Mouse (Mus musculus): ENCODE data around the gene Car6. TPM values are rescaled to one million over a fixed set of nuclear protein-coding genes. Genes with fewer than 3 reads are reported as not detected.
A peak's percentile ranks its signal among the peaks of the same experiment; 100 is the strongest.

Gene Car6
- polyA plus RNA-seq (2012; ENCODE audit: insufficient read depth, low replicate concordance): not detected in 2 replicates

- H3K36me3 ChIP-seq (replicated peaks; ENCODE audit: low read length): no peaks in the 10 kb centered on the region
- H3K27me3 ChIP-seq (replicated peaks): peaks cover 33% of the 10 kb centered on the region
- peaks cover 39% of the 10 kb centered on the region for H3K4me1 ChIP-seq
- peak within 1 kb of the TSS; percentile 17 for H3K4me3 ChIP-seq (replicated peaks)
- TF ChIP-seq FLI1 (IDR thresholded peaks at IDR 0.05; ENCODE audit: low read length) (no peak), GATA1 (IDR thresholded peaks at IDR 0.05; ENCODE audit: borderline replicate concordance, low read length) (no peak)
- H3K9me3 ChIP-seq: no peaks in the 10 kb centered on the region
Observed at GRCm38 (mm10) chr4:150201232-150201631, at the start of gene Car6. TSS of gene Car6 (minus strand) at chr4:150201332.

DNA sequence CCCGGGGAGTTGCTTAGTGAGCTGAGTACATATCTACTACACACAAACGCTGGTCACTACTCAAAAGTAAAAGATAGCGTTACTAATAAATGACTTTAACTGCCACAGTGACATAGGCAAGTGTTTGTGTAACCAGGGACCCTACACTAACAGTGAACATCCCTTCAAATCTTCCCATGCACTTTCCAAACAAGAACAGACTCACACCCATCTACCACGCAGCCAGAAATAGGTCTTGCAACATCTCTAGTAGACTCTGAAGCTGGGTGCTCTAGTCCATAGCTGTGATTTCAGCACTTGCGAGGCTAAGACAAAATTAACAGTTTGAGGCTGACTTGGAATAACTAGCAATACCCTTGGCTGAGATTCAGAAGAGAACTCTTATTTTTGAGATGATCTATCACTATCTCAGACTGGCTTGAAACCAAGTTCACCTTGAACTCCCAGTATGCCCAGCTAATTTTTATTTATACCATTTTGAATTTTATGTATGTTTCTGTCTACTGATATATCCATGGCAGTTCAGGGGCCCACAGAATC, 48.7 kb upstream of the Car6 start:
- TF ChIP-seq FLI1 (IDR thresholded peaks at IDR 0.05; ENCODE audit: low read length) (no peak), GATA1 (IDR thresholded peaks at IDR 0.05; ENCODE audit: borderline replicate concordance, low read length) (no peak)
- Histone ChIP-seq H3K9me3 (no peaks in the 10 kb centered on the region), H3K4me1 (peaks cover 41% of the 10 kb centered on the region), H3K27me3 (replicated peaks) (no peaks in the 10 kb centered on the region), H3K36me3 (replicated peaks; ENCODE audit: low read length) (peaks cover 85% of the 10 kb centered on the region), H3K4me3 (replicated peaks) (no peak overlapping the region)

DNA sequence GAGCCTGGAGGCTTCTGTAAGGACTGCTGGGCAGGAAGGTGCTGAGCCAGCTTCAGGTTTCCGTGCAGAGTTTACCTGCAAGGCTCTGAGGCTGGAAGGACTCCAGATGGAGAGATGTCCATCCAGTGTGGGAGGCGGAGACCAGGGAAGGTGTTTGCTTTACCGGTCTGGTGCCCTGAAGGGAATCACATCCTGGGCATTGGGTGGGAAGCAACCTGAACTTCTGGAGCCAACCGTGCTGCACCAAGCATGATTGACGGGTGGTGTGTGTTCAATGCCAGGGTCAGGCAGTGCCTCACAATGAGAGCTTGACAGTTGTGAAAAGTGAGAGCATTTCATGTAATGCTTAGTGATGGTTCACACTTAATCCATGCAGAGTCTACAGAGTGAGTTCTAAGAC, 47.8 kb upstream of the Car6 start:
- no peak for TF ChIP-seq FLI1 (IDR thresholded peaks at IDR 0.05; ENCODE audit: low read length)
- TF ChIP-seq GATA1 (IDR thresholded peaks at IDR 0.05; ENCODE audit: borderline replicate concordance, low read length): no peak
- Histone ChIP-seq H3K4me3 (replicated peaks) (no peak overlapping the region), H3K36me3 (replicated peaks; ENCODE audit: low read length) (peaks cover 88% of the 10 kb centered on the region), H3K27me3 (replicated peaks) (no peaks in the 10 kb centered on the region), H3K9me3 (no peaks in the 10 kb centered on the region), H3K4me1 (peaks cover 47% of the 10 kb centered on the region)

DNA sequence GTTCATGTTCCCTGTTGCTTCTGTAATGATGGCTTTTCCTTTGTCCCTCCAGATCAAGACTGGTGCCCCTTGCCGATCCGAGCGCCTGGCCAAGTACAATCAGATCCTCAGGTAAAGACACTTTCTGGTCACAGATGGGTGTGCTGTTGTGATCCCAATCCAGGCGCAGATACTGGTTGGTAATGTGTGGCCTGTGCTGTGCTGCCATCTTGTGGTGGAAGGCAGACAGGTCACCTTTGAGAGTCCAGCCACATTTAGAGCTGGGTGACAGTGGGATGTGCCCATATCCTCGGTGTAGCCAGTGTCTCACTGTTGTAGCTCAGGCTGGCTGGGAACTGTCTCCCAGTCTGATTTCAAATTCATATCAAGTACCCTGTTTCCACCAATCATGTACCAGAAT, 46.9 kb upstream of the Car6 start:
- Histone ChIP-seq H3K36me3 (replicated peaks; ENCODE audit: low read length) (peaks cover 94% of the 10 kb centered on the region), H3K4me3 (replicated peaks) (no peak overlapping the region), H3K9me3 (no peaks in the 10 kb centered on the region), H3K27me3 (replicated peaks) (no peaks in the 10 kb centered on the region), H3K4me1 (peaks cover 56% of the 10 kb centered on the region)
- no peak for TF ChIP-seq GATA1 (IDR thresholded peaks at IDR 0.05; ENCODE audit: borderline replicate concordance, low read length)
- no peak for TF ChIP-seq FLI1 (IDR thresholded peaks at IDR 0.05; ENCODE audit: low read length)

GRCm38 (mm10) chr4:150245876-150246275, 44.7 kb upstream of the Car6 start:
- Histone ChIP-seq H3K4me3 (replicated peaks) (no peak overlapping the region), H3K4me1 (peaks cover 77% of the 10 kb centered on the region), H3K27me3 (replicated peaks) (no peaks in the 10 kb centered on the region), H3K36me3 (replicated peaks; ENCODE audit: low read length) (peaks cover 97% of the 10 kb centered on the region), H3K9me3 (no peaks in the 10 kb centered on the region)
- TF ChIP-seq GATA1 (IDR thresholded peaks at IDR 0.05; ENCODE audit: borderline replicate concordance, low read length): no peak
- TF ChIP-seq FLI1 (IDR thresholded peaks at IDR 0.05; ENCODE audit: low read length): no peak

DNA sequence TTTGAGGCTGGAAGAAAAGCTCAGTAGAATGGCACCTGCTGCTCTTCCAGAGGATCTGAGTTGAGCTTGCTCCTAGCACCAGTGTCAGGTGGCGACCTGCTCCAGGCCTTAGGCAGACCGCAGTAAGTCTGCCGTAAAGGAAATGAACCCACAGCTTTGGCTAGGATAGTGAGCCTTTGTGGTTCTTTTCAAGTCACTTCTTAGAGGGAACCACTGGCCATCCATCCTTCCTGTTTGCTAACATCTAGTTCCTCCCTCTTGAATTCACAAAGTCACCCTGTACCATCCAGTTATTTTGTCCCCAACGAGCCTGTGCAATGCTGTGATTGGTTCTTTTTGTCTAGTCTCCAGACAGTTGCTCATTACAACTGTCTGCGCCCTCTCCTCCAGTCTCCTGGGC, 41.6 kb upstream of the Car6 start:
- H3K36me3 ChIP-seq (replicated peaks; ENCODE audit: low read length): peaks cover 90% of the 10 kb centered on the region
- H3K4me3 ChIP-seq (replicated peaks): peak overlapping the region; percentile 59
- no peak for TF ChIP-seq GATA1 (IDR thresholded peaks at IDR 0.05; ENCODE audit: borderline replicate concordance, low read length)
- peaks cover 92% of the 10 kb centered on the region for H3K4me1 ChIP-seq
- no peaks in the 10 kb centered on the region for H3K9me3 ChIP-seq
- no peaks in the 10 kb centered on the region for H3K27me3 ChIP-seq (replicated peaks)

- TF ChIP-seq FLI1 (IDR thresholded peaks at IDR 0.05; ENCODE audit: low read length) (no peak), GATA1 (IDR thresholded peaks at IDR 0.05; ENCODE audit: borderline replicate concordance, low read length) (no peak)
- no peaks in the 10 kb centered on the region for H3K27me3 ChIP-seq (replicated peaks)
- peak overlapping the region; percentile 97 for H3K4me3 ChIP-seq (replicated peaks)
Observed at GRCm38 (mm10) chr4:150241708-150242107, 40.6 kb upstream of the Car6 start.

DNA sequence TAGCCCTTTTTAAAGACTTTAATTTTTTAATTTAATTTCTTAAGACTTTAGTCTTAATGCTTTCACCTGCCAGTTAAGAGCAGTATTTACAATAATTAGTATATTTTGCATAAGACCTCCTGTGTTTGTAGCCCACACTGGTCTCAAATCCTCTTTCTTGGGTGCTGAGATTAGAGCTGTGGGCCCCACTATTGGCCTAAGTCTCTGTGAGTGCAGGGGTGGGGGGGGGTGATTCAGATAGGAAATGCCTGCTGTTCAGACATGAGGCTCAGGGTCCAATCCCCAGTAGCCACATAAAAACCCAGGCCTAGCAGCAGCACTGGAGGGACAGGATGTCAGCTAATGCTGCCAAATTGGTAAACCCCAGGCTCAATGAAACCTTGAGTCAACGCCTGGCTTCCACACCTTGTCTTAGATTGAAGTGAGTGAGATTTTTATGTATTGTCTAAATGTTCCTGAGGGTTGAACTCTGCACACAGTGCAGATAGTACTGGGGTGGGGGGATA, 39.3 kb upstream of the Car6 start:
- Histone ChIP-seq H3K4me1 (peaks cover 87% of the 10 kb centered on the region), H3K36me3 (replicated peaks; ENCODE audit: low read length) (peaks cover 67% of the 10 kb centered on the region), H3K4me3 (replicated peaks) (peak overlapping the region; percentile 97), H3K9me3 (no peaks in the 10 kb centered on the region), H3K27me3 (replicated peaks) (no peaks in the 10 kb centered on the region)
- TF ChIP-seq GATA1 (IDR thresholded peaks at IDR 0.05; ENCODE audit: borderline replicate concordance, low read length) (no peak), FLI1 (IDR thresholded peaks at IDR 0.05; ENCODE audit: low read length) (no peak)

More at GRCm38 (mm10) chr4:150241708-150242107, 40.6 kb upstream of the Car6 start:
- peaks cover 80% of the 10 kb centered on the region for H3K36me3 ChIP-seq (replicated peaks; ENCODE audit: low read length)
- H3K9me3 ChIP-seq: no peaks in the 10 kb centered on the region
- H3K4me1 ChIP-seq: peaks cover 89% of the 10 kb centered on the region

- Histone ChIP-seq H3K4me3 (replicated peaks) (peak overlapping the region; percentile 97), H3K4me1 (peaks cover 88% of the 10 kb centered on the region), H3K36me3 (replicated peaks; ENCODE audit: low read length) (peaks cover 64% of the 10 kb centered on the region), H3K27me3 (replicated peaks) (no peaks in the 10 kb centered on the region), H3K9me3 (no peaks in the 10 kb centered on the region)
- TF ChIP-seq GATA1 (IDR thresholded peaks at IDR 0.05; ENCODE audit: borderline replicate concordance, low read length) (no peak), FLI1 (IDR thresholded peaks at IDR 0.05; ENCODE audit: low read length) (no peak)
Observed at GRCm38 (mm10) chr4:150239951-150240368, 38.8 kb upstream of the Car6 start.

GRCm38 (mm10) chr4:150239503-150239902, 38.4 kb upstream of the Car6 start:
- no peak for TF ChIP-seq FLI1 (IDR thresholded peaks at IDR 0.05; ENCODE audit: low read length)
- TF ChIP-seq GATA1 (IDR thresholded peaks at IDR 0.05; ENCODE audit: borderline replicate concordance, low read length): no peak
- H3K4me3 ChIP-seq (replicated peaks): peak overlapping the region; percentile 97
- no peaks in the 10 kb centered on the region for H3K9me3 ChIP-seq
- H3K27me3 ChIP-seq (replicated peaks): no peaks in the 10 kb centered on the region
- H3K36me3 ChIP-seq (replicated peaks; ENCODE audit: low read length): peaks cover 59% of the 10 kb centered on the region
- H3K4me1 ChIP-seq: peaks cover 88% of the 10 kb centered on the region

Data from megakaryocyte, embryonic 14.5 days (primary cell).